Mouse (Mus musculus) C2C12 (cell line): ENCODE results near the gene Hmg20a.

Experiments used
- CEBPB ChIP-seq: IDR thresholded peaks from one replicate; pipeline ENCODE4 v1.6.1; 2011; ENCODE audit warnings: low read depth, mild to moderate bottlenecking, control low read depth, moderate library complexity
- CTCF ChIP-seq: IDR thresholded peaks from one replicate; pipeline ENCODE4 v1.5.1; 2011; ENCODE audit not compliant: control insufficient read depth, insufficient read depth, insufficient read length
- FOSL1 ChIP-seq: IDR thresholded peaks from one replicate; pipeline ENCODE4 v1.8.0; 2011; ENCODE audit warnings: mild to moderate bottlenecking, low read length; ENCODE audit not compliant: poor library complexity, insufficient read depth, severe bottlenecking
- MAX ChIP-seq: IDR thresholded peaks from one replicate; pipeline ENCODE4 v1.6.1; 2011; ENCODE audit warnings: mild to moderate bottlenecking, control low read depth
- USF1 ChIP-seq: IDR thresholded peaks from one replicate; pipeline ENCODE4 v1.6.1; 2011; ENCODE audit warnings: low read depth, mild to moderate bottlenecking, control low read depth, moderate library complexity

GRCm38 (mm10) chr9:56420892-56421601, 2.6 kb downstream of the Hmg20a start:
- no peak for TF ChIP-seq CTCF
- no peak for TF ChIP-seq MAX
- no peak for TF ChIP-seq USF1
- TF ChIP-seq CEBPB, result no peak
- TF ChIP-seq FOSL1, result no peak
